Comparison of ENCODE assay signal across 8 mouse cellular contexts in genomic region chr16:22545016-22545561, GRCm38 (mm10).
DNase-seq lines count a peak whose midpoint lies in the region; ATAC-seq lines count a peak whose summit lies in the region.
"Had no signal": no experiment of that assay in that cellular context is flagged by ENCODE, and none has a peak within 500 bp of the region (broad histone marks: within the 10 kb centered on the region; RNA-seq: fewer than 3 reads in every experiment).

No protein-coding gene starts in this region.

- no peak overlapping the region for H3K4me3 ChIP-seq in midbrain, embryonic 16.5 days (ENCODE audit: low read depth, low read length)
- H3K4me3 ChIP-seq: embryonic facial prominence, embryonic 13.5 days had no signal

- H3K4me2 ChIP-seq in midbrain, embryonic 16.5 days (ENCODE audit: low read length) = no peak overlapping the region
- H3K4me2 ChIP-seq: embryonic facial prominence, embryonic 13.5 days had no signal

- peaks cover 3% of the 10 kb centered on the region; the same call in 1 of the 2 replicates for H3K27me3 ChIP-seq in midbrain, embryonic 16.5 days (ENCODE audit: control insufficient read depth, insufficient read depth, low read depth, low read length)
- H3K27me3 ChIP-seq: embryonic facial prominence, embryonic 13.5 days had no signal

- 15% methylated on average over 3 of the region's 3 CpGs for WGBS in midbrain, embryonic 16.5 days

- no peaks in the 10 kb centered on the region for H3K9me3 ChIP-seq in midbrain, embryonic 16.5 days (replicated peaks; ENCODE audit: control insufficient read depth, low read length, poor library complexity, severe bottlenecking)
- H3K9me3 ChIP-seq: embryonic facial prominence, embryonic 13.5 days had no signal

- H3K9ac ChIP-seq in midbrain, embryonic 16.5 days (ENCODE audit: low read depth, low read length) = peak overlapping the region; percentile 10; the same call in 1 of the 2 replicates
- H3K9ac ChIP-seq: embryonic facial prominence, embryonic 13.5 days had no signal

- peak; percentile 57 to 87 for DNase-seq in layer of hippocampus, adult 18-20 months (ENCODE audit: low spot score in 2 of 2)
- no peak for DNase-seq in layer of hippocampus, postnatal 25 days (ENCODE audit: extremely low spot score in 1 of 2, low spot score in 1 of 2)
- peak; percentile 30 to 50 for DNase-seq in adrenal gland, postnatal 36 days
- DNase-seq in thymus, postnatal 10 days (ENCODE audit: low spot score in 2 of 2) = no peak

- H3K36me3 ChIP-seq in midbrain, embryonic 16.5 days (ENCODE audit: control insufficient read depth, insufficient read depth, low read length) = no peaks in the 10 kb centered on the region
- H3K36me3 ChIP-seq: embryonic facial prominence, embryonic 13.5 days had no signal

- peaks cover 12% of the 10 kb centered on the region for H3K4me1 ChIP-seq in midbrain, embryonic 16.5 days (ENCODE audit: control insufficient read depth, insufficient read depth, low read length)

- ATAC-seq in frontal cortex, adult (ENCODE audit: low TSS enrichment) = peak; percentile 84
- ATAC-seq in inflammation-experienced regulatory T-cells, adult 6 months = peak; percentile 44
- ATAC-seq in midbrain, embryonic 16.5 days = peak; percentile 79

- peak overlapping the region; percentile 74 for H3K27ac ChIP-seq in midbrain, embryonic 16.5 days (ENCODE audit: low read length)
- H3K27ac ChIP-seq: embryonic facial prominence, embryonic 13.5 days had no signal

Comparison
In these comparisons a context has a peak if more than half of its experiments do, and no peak if none do; other contexts are left out.
1. DNase-seq: peak in layer of hippocampus, adult 18-20 months (2 of 2) and adrenal gland, postnatal 36 days (2 of 2); none in layer of hippocampus, postnatal 25 days (0 of 2) and thymus, postnatal 10 days (0 of 2).
2. Peak in every context shown above with its lines, with median percentiles within 50 percentile points of each other: ATAC-seq.